Comparison of ENCODE assay signal across 8 mouse cellular contexts in the genomic region with DNA sequence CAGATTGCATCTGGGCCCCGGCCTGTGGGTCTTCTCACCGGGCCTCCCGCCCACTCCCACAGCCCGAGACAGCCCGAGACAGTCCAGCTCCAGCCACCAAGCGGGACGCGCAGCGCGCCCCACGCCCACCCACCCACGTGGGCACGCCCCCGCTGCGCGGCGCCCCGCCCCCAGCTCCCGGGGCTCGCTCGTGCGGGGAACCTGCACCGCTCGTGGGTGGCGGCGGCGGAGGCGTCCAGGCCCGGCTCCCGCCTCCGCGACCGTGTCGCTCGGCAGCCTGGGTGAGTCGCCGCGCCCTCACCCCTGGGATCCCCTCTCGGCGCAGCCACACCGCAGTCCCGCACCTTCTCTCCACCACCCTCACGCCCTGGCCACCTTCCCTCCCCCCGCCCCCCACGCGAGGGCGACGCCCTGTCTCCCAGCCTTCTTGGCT. TPM values are rescaled to one million over a fixed set of nuclear protein-coding genes. Genes with fewer than 3 reads are reported as not detected.
DNase-seq lines count a peak whose midpoint lies in the region; ATAC-seq and TF ChIP-seq lines count a peak whose summit lies in the region.

No protein-coding gene starts in this region.

- peak; percentile 43 to 53 for DNase-seq in left cerebral cortex, adult 2 months (ENCODE audit: extremely low spot score in 1 of 2, low spot score in 2 of 2)
- DNase-seq in left cerebral cortex, postnatal 25 days (ENCODE audit: low spot score in 2 of 2): no peak
- DNase-seq in adrenal gland, postnatal 36 days: peak; percentile 9 to 31
- peak; percentile 42 for DNase-seq in forebrain, embryonic 14.5 days (ENCODE audit: low spot score)
- DNase-seq in testis, postnatal 10 days (ENCODE audit: low spot score): peak; percentile 50
- no peak for DNase-seq in spleen, postnatal 4 days (ENCODE audit: low spot score in 2 of 2)
- DNase-seq in layer of hippocampus, postnatal 14 days (ENCODE audit: low spot score in 2 of 2): no peak

- H3K4me1 ChIP-seq in forebrain, embryonic 14.5 days (ENCODE audit: control insufficient read depth, insufficient read depth, low read length): peaks cover 3% of the 10 kb centered on the region; the same call in 1 of the 2 replicates
- H3K4me1 ChIP-seq in liver, embryonic 12.5 days: peaks cover 4% of the 10 kb centered on the region

- H3K9me3 ChIP-seq in forebrain, embryonic 14.5 days (replicated peaks; ENCODE audit: control insufficient read depth, low read length): no peaks in the 10 kb centered on the region
- H3K9me3 ChIP-seq in liver, embryonic 12.5 days (replicated peaks): no peaks in the 10 kb centered on the region

- intact Hi-C loops in left cerebral cortex, adult 2 months (cut with DNase I): loop anchor here (2.0 to 5.0 kb wide), 2 partner anchors 17 to 70 kb away; no protein-coding TSS in a partner anchor
- intact Hi-C loops in left cerebral cortex, postnatal 25 days (cut with DNase I): loop anchor here (1.0 to 2.0 kb wide), 2 partner anchors 17 to 45 kb away; partner anchors contain the start of gene Gins3

- peak overlapping the region; percentile 71 for H3K9ac ChIP-seq in forebrain, embryonic 14.5 days (ENCODE audit: low read length)
- no peak overlapping the region for H3K9ac ChIP-seq in liver, embryonic 12.5 days

- peak; percentile 77 for ATAC-seq in forebrain, embryonic 14.5 days
- ATAC-seq in liver, embryonic 12.5 days: no peak

- H3K27ac ChIP-seq in left cerebral cortex, adult 2 months: peak overlapping the region; percentile 92
- H3K27ac ChIP-seq in forebrain, embryonic 14.5 days (ENCODE audit: low read depth, low read length): no peak overlapping the region
- H3K27ac ChIP-seq in liver, embryonic 12.5 days: no peak overlapping the region

- peak overlapping the region; percentile 84 for H3K4me2 ChIP-seq in forebrain, embryonic 14.5 days (ENCODE audit: low read length)
- peak overlapping the region; percentile 72 for H3K4me2 ChIP-seq in liver, embryonic 12.5 days

- 2% methylated on average over 11 of the region's 48 CpGs for WGBS in forebrain, embryonic 14.5 days
- 2% methylated on average over 35 of the region's 48 CpGs for WGBS in liver, embryonic 12.5 days (ENCODE audit: insufficient replicate concordance)

- H3K27me3 ChIP-seq in forebrain, embryonic 14.5 days (replicated peaks; ENCODE audit: control insufficient read depth, insufficient read depth, low read length): peaks cover 22% of the 10 kb centered on the region
- peaks cover 96% of the 10 kb centered on the region for H3K27me3 ChIP-seq in liver, embryonic 12.5 days (replicated peaks)

- H3K4me3 ChIP-seq in left cerebral cortex, adult 2 months: peak overlapping the region; percentile 62
- H3K4me3 ChIP-seq in forebrain, embryonic 14.5 days (ENCODE audit: low read depth, low read length): peak overlapping the region; percentile 65
- peak overlapping the region; percentile 48 for H3K4me3 ChIP-seq in liver, embryonic 12.5 days

- no peaks in the 10 kb centered on the region for H3K36me3 ChIP-seq in forebrain, embryonic 14.5 days (ENCODE audit: control insufficient read depth, insufficient read depth, low read length)
- no peaks in the 10 kb centered on the region for H3K36me3 ChIP-seq in liver, embryonic 12.5 days

- no peak for TF ChIP-seq CTCF in left cerebral cortex, adult 2 months (IDR thresholded peaks at IDR 0.05)

RNA-seq across cellular contexts. Expression of gene Ndrg4, which starts 0.8 kb away (rescaled TPM):
- 1,000 to 10,000 TPM; 1,675 to 1,813 TPM for total RNA-seq in left cerebral cortex, adult 2 months (2021)
- 1,000 to 10,000 TPM; 1,687 to 1,794 TPM for total RNA-seq in left cerebral cortex, postnatal 25 days (2021)
- 10 to 100 TPM; 16.1 to 21.6 TPM for total RNA-seq in adrenal gland, postnatal 36 days (2021)
- polyA plus RNA-seq in forebrain, embryonic 14.5 days (2014; fragmentation: Nextera tagmentation; extraction: Ambion mirVana): 154 and 209 TPM in 2 replicates
- polyA plus RNA-seq in liver, embryonic 12.5 days (2016; fragmentation: Nextera tagmentation; extraction: Ambion mirVana): 1.9 and 2.1 TPM in 2 replicates
- 1,000 to 10,000 TPM; 1,455 to 1,520 TPM for total RNA-seq in layer of hippocampus, postnatal 14 days (2021)

RNA-seq across cellular contexts. Expression of gene Setd6, which starts 38.1 kb away (rescaled TPM):
- 10 to 100 TPM; 17.7 to 23.5 TPM for total RNA-seq in left cerebral cortex, adult 2 months (2021)
- total RNA-seq in left cerebral cortex, postnatal 25 days (2021): 10 to 100 TPM; 16.1 to 21.9 TPM
- total RNA-seq in adrenal gland, postnatal 36 days (2021): 10 to 100 TPM; 30.1 to 35.5 TPM
- polyA plus RNA-seq in forebrain, embryonic 14.5 days (2014; fragmentation: Nextera tagmentation; extraction: Ambion mirVana): 26.0 and 26.2 TPM in 2 replicates
- 29.8 and 32.7 TPM in 2 replicates for polyA plus RNA-seq in liver, embryonic 12.5 days (2016; fragmentation: Nextera tagmentation; extraction: Ambion mirVana)
- 10 to 100 TPM; 16.2 to 20.0 TPM for total RNA-seq in layer of hippocampus, postnatal 14 days (2021)

RNA-seq across cellular contexts. Expression of gene Gins3, which starts 44.4 kb away (rescaled TPM):
- 1 to 10 TPM; 2.8 to 3.3 TPM for total RNA-seq in left cerebral cortex, adult 2 months (2021)
- 1 to 10 TPM; 1.6 to 2.2 TPM for total RNA-seq in left cerebral cortex, postnatal 25 days (2021)
- 1 to 10 TPM; 2.9 to 3.2 TPM for total RNA-seq in adrenal gland, postnatal 36 days (2021)
- 11.5 and 13.3 TPM in 2 replicates for polyA plus RNA-seq in forebrain, embryonic 14.5 days (2014; fragmentation: Nextera tagmentation; extraction: Ambion mirVana)
- 13.8 and 14.1 TPM in 2 replicates for polyA plus RNA-seq in liver, embryonic 12.5 days (2016; fragmentation: Nextera tagmentation; extraction: Ambion mirVana)
- 1 to 10 TPM; 2.7 TPM for total RNA-seq in layer of hippocampus, postnatal 14 days (2021)

Comparison
In these comparisons a context has a peak if more than half of its experiments do, and no peak if none do; other contexts are left out.
1. DNase-seq: peak in left cerebral cortex, adult 2 months (2 of 2), adrenal gland, postnatal 36 days (2 of 2), forebrain, embryonic 14.5 days (single experiment) and testis, postnatal 10 days (single experiment); none in left cerebral cortex, postnatal 25 days (0 of 2), spleen, postnatal 4 days (0 of 2) and layer of hippocampus, postnatal 14 days (0 of 2).
2. RNA of gene Ndrg4, which starts 0.8 kb away (total RNA-seq): 1,675 to 1,813 TPM in left cerebral cortex, adult 2 months, 1,687 to 1,794 TPM in left cerebral cortex, postnatal 25 days and 1,455 to 1,520 TPM in layer of hippocampus, postnatal 14 days; 16.1 to 21.6 TPM in adrenal gland, postnatal 36 days; every median in the first group is over 10 times any median in the second.
3. Peak in every context shown above with its lines, with median percentiles within 50 percentile points of each other: H3K4me3 ChIP-seq.